8 mouse cellular contexts compared by ENCODE assay signal in the genomic region with DNA sequence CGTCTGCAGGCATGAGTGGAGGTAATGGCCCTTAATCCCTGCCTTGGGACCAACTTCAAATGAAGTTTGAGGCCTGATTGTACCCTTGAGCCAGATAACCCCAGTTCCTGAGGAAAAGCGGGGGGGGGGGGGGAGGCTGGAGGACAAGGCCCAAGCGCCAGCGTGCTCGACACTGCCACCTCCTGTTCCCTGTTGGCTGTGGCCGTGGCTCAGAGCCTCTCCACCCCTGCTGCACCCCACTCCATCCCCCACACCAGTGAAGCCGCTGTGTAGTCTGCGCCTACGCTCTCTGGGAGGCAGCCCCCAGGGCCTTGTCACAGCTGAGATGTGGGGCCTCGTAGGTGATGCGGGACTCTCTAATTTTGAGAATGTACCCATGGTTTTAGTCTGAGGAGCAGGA. TPM values are rescaled to one million over a fixed set of nuclear protein-coding genes. Genes with fewer than 3 reads are reported as not detected.
DNase-seq lines count a peak whose midpoint lies in the region; ATAC-seq and TF ChIP-seq lines count a peak whose summit lies in the region.

No protein-coding gene starts in this region.

- H3K9ac ChIP-seq in MEL (ENCODE audit: control insufficient read depth, low read depth, low read length, poor library complexity, severe bottlenecking): no peak overlapping the region

- H3K27me3 ChIP-seq in MEL (ENCODE audit: control insufficient read depth in 1 of 2, insufficient read depth in 2 of 2, low read length in 2 of 2): no peaks in the 10 kb centered on the region
- H3K27me3 ChIP-seq in hindbrain, embryonic 10.5 days (ENCODE audit: insufficient read depth, poor library complexity, severe bottlenecking): no peaks in the 10 kb centered on the region

- DNase-seq in MEL (ENCODE audit: low read depth, low spot score): peak; percentile 56
- peak; percentile 15 for DNase-seq in c-Kit-positive CD71-positive TER-119-positive erythroid progenitor cells, embryonic 14.5 days (ENCODE audit: low spot score)
- DNase-seq in hindbrain, embryonic 10.5 days (ENCODE audit: low spot score): peak; percentile 65
- DNase-seq in layer of hippocampus, postnatal 10 days (ENCODE audit: low spot score in 2 of 2): peak; percentile 77 to 85
- peak; percentile 69 for DNase-seq in lung, postnatal 25 days (ENCODE audit: low spot score)
- DNase-seq in retina, embryonic 14.5 days (ENCODE audit: low spot score): peak; percentile 82
- DNase-seq in urinary bladder, postnatal 36 days (ENCODE audit: low spot score in 2 of 2): peak; percentile 43 to 67

- no peak overlapping the region for H3K27ac ChIP-seq in MEL (ENCODE audit: control insufficient read depth, low read depth, low read length)
- no peak overlapping the region; the same call in 1 of the 2 replicates for H3K27ac ChIP-seq in hindbrain, embryonic 10.5 days

- no peak for TF ChIP-seq POLR2A in MEL (IDR thresholded peaks at IDR 0.05; ENCODE audit: control insufficient read depth in 1 of 2, insufficient read depth in 1 of 2, low read depth in 1 of 2, low read length in 2 of 2, poor library complexity in 1 of 2)

- H3K79me2 ChIP-seq in MEL (ENCODE audit: control insufficient read depth, insufficient read depth, low read length, poor library complexity): no peaks in the 10 kb centered on the region

- no peaks in the 10 kb centered on the region for H3K9me3 ChIP-seq in MEL (replicated peaks; ENCODE audit: insufficient read depth, low read length)
- no peaks in the 10 kb centered on the region for H3K9me3 ChIP-seq in hindbrain, embryonic 10.5 days

- ATAC-seq in frontal cortex, adult (ENCODE audit: low TSS enrichment): peak; percentile 87

- WGBS in hindbrain, embryonic 10.5 days: 18% methylated on average over 11 of the region's 11 CpGs

- TF ChIP-seq CTCF in MEL (IDR thresholded peaks at IDR 0.05 in 2 of 3, conservative IDR thresholded peaks at IDR 0.05 in 1 of 3; ENCODE audit: control insufficient read depth in 1 of 3, insufficient read depth in 1 of 3, low read depth in 2 of 3, low read length in 3 of 3, poor library complexity in 1 of 3, severe bottlenecking in 1 of 3): peak; percentile 27 to 75 (median 50); a peak in 5 of 6 replicates

- no peaks in the 10 kb centered on the region for H3K36me3 ChIP-seq in MEL (ENCODE audit: control insufficient read depth in 1 of 2, insufficient read depth in 2 of 2, low read length in 2 of 2)
- peaks cover 48% of the 10 kb centered on the region for H3K36me3 ChIP-seq in hindbrain, embryonic 10.5 days

- H3K4me1 ChIP-seq in MEL (ENCODE audit: control insufficient read depth in 1 of 2, insufficient read depth in 2 of 2, low read length in 2 of 2): no peaks in the 10 kb centered on the region
- peaks cover 42% of the 10 kb centered on the region for H3K4me1 ChIP-seq in hindbrain, embryonic 10.5 days (replicated peaks)

- H3K4me3 ChIP-seq in MEL (ENCODE audit: control insufficient read depth in 1 of 2, insufficient read depth in 1 of 2, low read depth in 2 of 2, low read length in 2 of 2): no peak overlapping the region
- no peak overlapping the region for H3K4me3 ChIP-seq in hindbrain, embryonic 10.5 days

- TF ChIP-seq RAD21 in MEL (IDR thresholded peaks at IDR 0.05; ENCODE audit: low read depth, low read length): peak; percentile 10; the same call in 1 of the 2 replicates

- TF ChIP-seq EP300 in MEL (IDR thresholded peaks at IDR 0.05; ENCODE audit: low read depth in 1 of 2, low read length in 2 of 2): no peak

TF ChIP-seq in MEL, 35 proteins besides CTCF, POLR2A, EP300 and RAD21:
- no peak for TF ChIP-seq CHD1 (IDR thresholded peaks at IDR 0.05; ENCODE audit: low read depth, low read length)
- TF ChIP-seq MAZ (IDR thresholded peaks at IDR 0.05; ENCODE audit: low read depth, low read length): 0 out of 2 replicates have a peak, but pooled peaks have one; percentile 20
- no peak for TF ChIP-seq ZC3H11A (IDR thresholded peaks at IDR 0.05; ENCODE audit: low read depth, low read length)
- peak; percentile 49 for TF ChIP-seq SMC3 (IDR thresholded peaks at IDR 0.05; ENCODE audit: low read depth, low read length)
- TF ChIP-seq BHLHE40 (IDR thresholded peaks at IDR 0.05; ENCODE audit: borderline replicate concordance, low read depth, low read length): no peak
- TF ChIP-seq MAX (IDR thresholded peaks at IDR 0.05; ENCODE audit: low read length): no peak

RNA-seq across cellular contexts. Expression of a gene that starts 9.7 kb away (rescaled TPM):
- total RNA-seq in MEL (2012; rRNA removed): 134 and 155 TPM in 2 replicates
- 100 to 1,000 TPM; 283 to 483 TPM for polyA plus RNA-seq in MEL (2012; ENCODE audit: insufficient read depth in 1 of 2, insufficient read length in 2 of 2, low read depth in 1 of 2, low replicate concordance in 2 of 2, missing spikeins in 1 of 2)
- 85.3 and 85.4 TPM in 2 replicates for polyA plus RNA-seq in hindbrain, embryonic 10.5 days (2016; fragmentation: Nextera tagmentation; extraction: Ambion mirVana)
- total RNA-seq in layer of hippocampus, postnatal 10 days (2021): 100 to 1,000 TPM; 123 to 128 TPM

RNA-seq across cellular contexts. Expression of a gene that starts 23.6 kb away (rescaled TPM):
- 19.5 and 19.6 TPM in 2 replicates for total RNA-seq in MEL (2012; rRNA removed)
- polyA plus RNA-seq in MEL (2012; ENCODE audit: insufficient read depth in 1 of 2, insufficient read length in 2 of 2, low read depth in 1 of 2, low replicate concordance in 2 of 2, missing spikeins in 1 of 2): 10 to 100 TPM in 1 of 2 experiments, not detected in 1; 57.3 TPM
- 57.1 and 58.9 TPM in 2 replicates for polyA plus RNA-seq in hindbrain, embryonic 10.5 days (2016; fragmentation: Nextera tagmentation; extraction: Ambion mirVana)
- total RNA-seq in layer of hippocampus, postnatal 10 days (2021): 10 to 100 TPM; 11.6 to 12.0 TPM

RNA-seq across cellular contexts. Expression of a gene that starts 36.3 kb away (rescaled TPM):
- total RNA-seq in MEL (2012; rRNA removed): 104 and 113 TPM in 2 replicates
- 100 to 1,000 TPM in 1 of 2 experiments, not detected in 1; 123 TPM for polyA plus RNA-seq in MEL (2012; ENCODE audit: insufficient read depth in 1 of 2, insufficient read length in 2 of 2, low read depth in 1 of 2, low replicate concordance in 2 of 2, missing spikeins in 1 of 2)
- 180 and 190 TPM in 2 replicates for polyA plus RNA-seq in hindbrain, embryonic 10.5 days (2016; fragmentation: Nextera tagmentation; extraction: Ambion mirVana)
- total RNA-seq in layer of hippocampus, postnatal 10 days (2021): 10 to 100 TPM; 82.6 to 83.2 TPM

RNA-seq across cellular contexts. Expression of a gene that starts 59.5 kb away (rescaled TPM):
- 20.8 and 22.6 TPM in 2 replicates for total RNA-seq in MEL (2012; rRNA removed)
- 10 to 100 TPM in 1 of 2 experiments, not detected in 1; 67.0 TPM for polyA plus RNA-seq in MEL (2012; ENCODE audit: insufficient read depth in 1 of 2, insufficient read length in 2 of 2, low read depth in 1 of 2, low replicate concordance in 2 of 2, missing spikeins in 1 of 2)
- polyA plus RNA-seq in hindbrain, embryonic 10.5 days (2016; fragmentation: Nextera tagmentation; extraction: Ambion mirVana): 240 and 270 TPM in 2 replicates
- 100 to 1,000 TPM; 106 to 114 TPM for total RNA-seq in layer of hippocampus, postnatal 10 days (2021)

Comparison
In these comparisons a context has a peak if more than half of its experiments do, and no peak if none do; other contexts are left out.
1. DNase-seq: peak in every context shown above with its lines; median percentile 82 in retina, embryonic 14.5 days; 81 in layer of hippocampus, postnatal 10 days; 69 in lung, postnatal 25 days; 65 in hindbrain, embryonic 10.5 days; 56 in MEL; 55 in urinary bladder, postnatal 36 days; 15 in c-Kit-positive CD71-positive TER-119-positive erythroid progenitor cells, embryonic 14.5 days.